Mouse (Mus musculus) midbrain, embryonic 15.5 days (tissue): ENCODE results near the gene Vasn. TPM values are rescaled to one million over a fixed set of nuclear protein-coding genes. Genes with fewer than 3 reads are reported as not detected.
"Not testable (repeated sequence)": the region's sequence is repeated elsewhere in the genome, so short reads cannot be mapped to it uniquely, and the experiment has no call there.

Source experiments
- ATAC-seq: fragments of 200-750 bp; cut with Nextera tagmentation; replicated peaks from 2 replicates; pipeline ENCODE4 v1.8.0; 2017; ENCODE audit warnings: moderate TSS enrichment
- H3K27ac ChIP-seq: fragments of 300-500 bp; sonication (generic); 2 replicates; pipeline ENCODE4 v1.5.1; 2015; ENCODE audit warnings: mild to moderate bottlenecking, inconsistent platforms
- H3K27me3 ChIP-seq: fragments of 300-500 bp; sonication (generic); replicated peaks from 2 replicates; pipeline ENCODE4 v1.6.1; 2015; ENCODE audit warnings: inconsistent platforms
- H3K36me3 ChIP-seq: fragments of 300-500 bp; sonication (generic); replicated peaks from 2 replicates; pipeline ENCODE4 v1.6.1; 2015; ENCODE audit warnings: inconsistent platforms
- H3K4me1 ChIP-seq: fragments of 300-500 bp; sonication (generic); 2 replicates; pipeline ENCODE4 v1.6.1; 2015; ENCODE audit warnings: inconsistent platforms
- H3K4me2 ChIP-seq: fragments of 300-500 bp; sonication (generic); 2 replicates; pipeline ENCODE4 v1.6.1; 2015; ENCODE audit warnings: inconsistent platforms, mild to moderate bottlenecking, moderate library complexity
- H3K4me3 ChIP-seq: fragments of 300-500 bp; sonication (generic); 2 replicates; pipeline ENCODE4 v1.5.1; 2015; ENCODE audit warnings: mild to moderate bottlenecking, inconsistent platforms
- H3K9ac ChIP-seq: fragments of 300-500 bp; sonication (generic); 2 replicates; pipeline ENCODE4 v1.6.1; 2015; ENCODE audit warnings: mild to moderate bottlenecking, inconsistent platforms
- H3K9me3 ChIP-seq: fragments of 300-500 bp; sonication (generic); 2 replicates; pipeline ENCODE4 v1.6.1; 2016; ENCODE audit warnings: inconsistent platforms
- WGBS: fragments of 180-500 bp; shearing (Covaris S2); methylation state at CpG from one replicate; pipeline ENCODE4 v1.1.7; 2015; ENCODE audit warnings: mixed read lengths; 5-methylcytosine and 5-hydroxymethylcytosine counted together
- polyA plus RNA-seq: library from polyadenylated mRNA; unstranded; fragments of >200 nt; fragmentation: Nextera tagmentation; extraction: Ambion mirVana; gene quantifications from 2 replicates; pipeline ENCODE4 v1.2.1, GENCODE M21; 2015

The Vasn gene
- polyA plus RNA-seq, 1 experiment from 2014 or later = 5.2 TPM

- peak; percentile 3; the same call in 1 of the 2 replicates for ATAC-seq
- peak overlapping the region; percentile 91 for H3K27ac ChIP-seq
Measured at GRCm38 (mm10) chr16:4683193-4683580, 43.4 kb downstream of the Vasn start.

GRCm38 (mm10) chr16:4683581-4684456 is 44.1 kb downstream of the Vasn start:
- peak overlapping the region; percentile 80 for H3K4me2 ChIP-seq
- peaks cover 5% of the 10 kb centered on the region; the same call in 1 of the 2 replicates for H3K36me3 ChIP-seq
- H3K4me3 ChIP-seq = peak overlapping the region; percentile 76
- H3K9me3 ChIP-seq = no peaks in the 10 kb centered on the region
- H3K27me3 ChIP-seq = no peaks in the 10 kb centered on the region
- peak overlapping the region; percentile 91 for H3K27ac ChIP-seq
- H3K9ac ChIP-seq = peak overlapping the region; percentile 86
- under 1% methylated on average over 54 of the region's 54 CpGs for WGBS
- peaks cover 25% of the 10 kb centered on the region for H3K4me1 ChIP-seq
- peak; percentile 89 for ATAC-seq

More at GRCm38 (mm10) chr16:4683193-4683580, 43.4 kb downstream of the Vasn start:
- Histone ChIP-seq H3K4me1 (peaks cover 31% of the 10 kb centered on the region), H3K9ac (peak overlapping the region; percentile 86), H3K4me2 (peak overlapping the region; percentile 80), H3K4me3 (peak overlapping the region; percentile 76), H3K9me3 (no peaks in the 10 kb centered on the region), H3K27me3 (no peaks in the 10 kb centered on the region), H3K36me3 (peaks cover 5% of the 10 kb centered on the region; the same call in 1 of the 2 replicates)
- WGBS = 34% methylated on average over 9 of the region's 9 CpGs

- peak overlapping the region; percentile 86 for H3K9ac ChIP-seq
- WGBS = 4% methylated on average over 9 of the region's 9 CpGs
- H3K4me3 ChIP-seq = peak overlapping the region; percentile 76
- H3K27me3 ChIP-seq = no peaks in the 10 kb centered on the region
- no peaks in the 10 kb centered on the region for H3K9me3 ChIP-seq
- peak overlapping the region; percentile 80 for H3K4me2 ChIP-seq
- peak; percentile 15; the same call in 1 of the 2 replicates for ATAC-seq
- peak overlapping the region; percentile 91 for H3K27ac ChIP-seq
- peaks cover 10% of the 10 kb centered on the region; the same call in 1 of the 2 replicates for H3K36me3 ChIP-seq
- H3K4me1 ChIP-seq = peaks cover 20% of the 10 kb centered on the region
Measured at GRCm38 (mm10) chr16:4684457-4684791, 44.7 kb downstream of the Vasn start.

GRCm38 (mm10) chr16:4689371-4689770 is 49.6 kb downstream of the Vasn start:
- not testable (repeated sequence) for H3K9ac ChIP-seq, ATAC-seq, H3K9me3 ChIP-seq, H3K4me3 ChIP-seq, H3K27ac ChIP-seq, H3K4me2 ChIP-seq, H3K27me3 ChIP-seq
- WGBS = 97% methylated on average over 4 of the region's 4 CpGs
- Histone ChIP-seq H3K4me1 (peaks cover 13% of the 10 kb centered on the region), H3K36me3 (peaks cover 38% of the 10 kb centered on the region)

Other genes with a start within 250 kb of the Vasn start
- gene Adcy9, start 219.4 kb upstream of the Vasn start, polyA plus RNA-seq = 4.2 and 4.6 TPM in 2 replicates
- gene Srl, start 98.1 kb upstream of the Vasn start, polyA plus RNA-seq = 25.4 and 29.3 TPM in 2 replicates
- 8.1 and 8.4 TPM in 2 replicates for gene Tfap4, start 80.1 kb upstream of the Vasn start, polyA plus RNA-seq
- gene Glis2, start 45.2 kb upstream of the Vasn start, polyA plus RNA-seq = 12.3 and 17.3 TPM in 2 replicates
- 139 and 154 TPM in 2 replicates for gene Pam16, start 15.0 kb upstream of the Vasn start, polyA plus RNA-seq
- gene Dnaja3, start within 50 bp of the Vasn start, polyA plus RNA-seq = 62.1 and 65.5 TPM in 2 replicates
- 32.1 and 33.2 TPM in 2 replicates for gene Coro7, start 39.8 kb downstream of the Vasn start, polyA plus RNA-seq
- gene Nmral1, start 79.4 kb downstream of the Vasn start, polyA plus RNA-seq = 78.3 and 79.6 TPM in 2 replicates
- 101 and 103 TPM in 2 replicates for gene Hmox2, start 86.4 kb downstream of the Vasn start, polyA plus RNA-seq
- 130 and 132 TPM in 2 replicates for gene Cdip1, start 150.4 kb downstream of the Vasn start, polyA plus RNA-seq
- gene 4930562C15Rik, start 195.5 kb downstream of the Vasn start, polyA plus RNA-seq = 0.19 and 0.52 TPM in 2 replicates
- 58.2 and 58.7 TPM in 2 replicates for gene Ubald1, start 240.4 kb downstream of the Vasn start, polyA plus RNA-seq
- gene Mgrn1, start 246.3 kb downstream of the Vasn start, polyA plus RNA-seq = 124 and 131 TPM in 2 replicates